Mouse (Mus musculus) CH12.LX (cell line): ENCODE measurements at regions not wholly inside any gene's neighbourhood (a gene's known extent, or its start where the extent isn't known, plus 50 kb on each side); places are given as distances from the start of the nearest gene placed in this dataset.

Experiments
- DNase-seq: peaks from one replicate; pipeline ENCODE4 v3.0.0-alpha.2; 2013; ENCODE audit errors: extremely low read depth
- H3K27ac ChIP-seq: 2 replicates; pipeline ENCODE4 v1.5.1; 2012; ENCODE audit warnings: low read depth, mild to moderate bottlenecking, control low read depth, moderate library complexity; ENCODE audit not compliant: insufficient read depth
- H3K27me3 ChIP-seq: replicated peaks from 2 replicates; pipeline ENCODE3; 2012; ENCODE audit warnings: inconsistent platforms
- H3K36me3 ChIP-seq, 2 experiments: replicated peaks in 1 of 2; 2 replicates each; pipeline versions ENCODE3 to v1.6.1; 2012; ENCODE audit warnings: inconsistent platforms in 1 of 2, low read length in 1 of 2, mild to moderate bottlenecking in 1 of 2, mixed read lengths in 1 of 2, moderate library complexity in 1 of 2; ENCODE audit not compliant: control insufficient read depth in 1 of 2, insufficient read depth in 1 of 2
- H3K4me1 ChIP-seq, 2 experiments: 2 replicates each; pipeline ENCODE4 v1.6.1; 2012; ENCODE audit warnings: inconsistent platforms in 1 of 2, moderate library complexity in 1 of 2; ENCODE audit not compliant: insufficient read depth in 2 of 2, control insufficient read depth in 1 of 2
- H3K4me2 ChIP-seq: 2 replicates; pipeline ENCODE4 v1.6.1; 2012; ENCODE audit warnings: low read depth, mild to moderate bottlenecking, control low read depth; ENCODE audit not compliant: poor library complexity, insufficient read depth, severe bottlenecking
- H3K4me3 ChIP-seq, 3 experiments: fragments of 150-350 bp in 1 of 3; sonication (generic) in 1 of 3; replicated peaks in 1 of 3; 2 replicates each; pipeline versions ENCODE3 to v1.5.1; 2011 to 2012; ENCODE audit warnings: low read depth in 2 of 3, low read length in 2 of 3, mild to moderate bottlenecking in 2 of 3, moderate library complexity in 2 of 3, control low read depth in 1 of 3, improper control_type of control experiment in 1 of 3, inconsistent platforms in 1 of 3, mixed read lengths in 1 of 3; ENCODE audit not compliant: poor library complexity in 1 of 3
- H3K79me2 ChIP-seq: replicated peaks from 2 replicates; pipeline ENCODE4 v1.6.1; 2012; ENCODE audit warnings: mild to moderate bottlenecking, moderate library complexity; ENCODE audit not compliant: control insufficient read depth, poor library complexity, insufficient read depth, severe bottlenecking; ENCODE audit errors: extremely low read depth
- H3K9ac ChIP-seq: 2 replicates; pipeline ENCODE4 v1.6.1; 2012; ENCODE audit warnings: low read depth, mild to moderate bottlenecking, control low read depth, moderate library complexity; ENCODE audit not compliant: insufficient read depth
- H3K9me3 ChIP-seq: replicated peaks from 2 replicates; pipeline ENCODE3; 2012; ENCODE audit warnings: low read length, inconsistent platforms, mixed read lengths
- BHLHE40 ChIP-seq: IDR thresholded peaks from 2 replicates; pipeline ENCODE4 v1.6.1; 2011; ENCODE audit warnings: mild to moderate bottlenecking, low read depth, low read length, improper control_type of control experiment
- CTCF ChIP-seq, 2 experiments: IDR thresholded peaks in 1 of 2; conservative IDR thresholded peaks in 1 of 2; 2 replicates each; pipeline ENCODE4 v1.5.1; 2011 to 2012; ENCODE audit warnings: low read depth in 2 of 2, low read length in 2 of 2, improper control_type of control experiment in 1 of 2, inconsistent platforms in 1 of 2, mild to moderate bottlenecking in 1 of 2, moderate library complexity in 1 of 2
- EP300 ChIP-seq: IDR thresholded peaks from 2 replicates; pipeline ENCODE4 v1.6.1; 2011; ENCODE audit warnings: low read length, improper control_type of control experiment
- ETS1 ChIP-seq: conservative IDR thresholded peaks from 2 replicates; pipeline ENCODE4 v1.6.1; 2012; ENCODE audit warnings: low read depth, mild to moderate bottlenecking, inconsistent platforms, low read length, improper control_type of control experiment, moderate library complexity
- GABPA ChIP-seq: IDR thresholded peaks from 2 replicates; pipeline ENCODE4 v1.6.1; 2012; ENCODE audit warnings: low read depth, low read length, improper control_type of control experiment, inconsistent platforms; ENCODE audit not compliant: insufficient replicate concordance
- HCFC1 ChIP-seq: IDR thresholded peaks from 2 replicates; pipeline ENCODE4 v1.6.1; 2012; ENCODE audit warnings: low read depth, mild to moderate bottlenecking, inconsistent platforms, low read length, improper control_type of control experiment
- IRF4 ChIP-seq: IDR thresholded peaks from 2 replicates; pipeline ENCODE4 v1.6.1; 2014; ENCODE audit warnings: low read depth, mild to moderate bottlenecking, inconsistent platforms, low read length, improper control_type of control experiment
- JUN ChIP-seq: IDR thresholded peaks from 2 replicates; pipeline ENCODE4 v1.6.1; 2011; ENCODE audit warnings: low read depth, mild to moderate bottlenecking, low read length, improper control_type of control experiment, moderate library complexity; ENCODE audit not compliant: insufficient read depth
- JUND ChIP-seq: conservative IDR thresholded peaks from 2 replicates; pipeline ENCODE4 v1.6.1; 2011; ENCODE audit warnings: low read depth, low read length, improper control_type of control experiment
- KAT2A ChIP-seq: IDR thresholded peaks from 2 replicates; pipeline ENCODE4 v1.6.1; 2012; ENCODE audit warnings: low read length, improper control_type of control experiment, inconsistent platforms; ENCODE audit not compliant: insufficient replicate concordance
- MAX ChIP-seq: IDR thresholded peaks from 2 replicates; pipeline ENCODE4 v1.6.1; 2011; ENCODE audit warnings: low read length, improper control_type of control experiment
- MXI1 ChIP-seq: IDR thresholded peaks from 2 replicates; pipeline ENCODE4 v1.6.1; 2011; ENCODE audit warnings: mild to moderate bottlenecking, low read depth, low read length, improper control_type of control experiment
- MYC ChIP-seq: IDR thresholded peaks from 2 replicates; pipeline ENCODE4 v1.6.1; 2011; ENCODE audit warnings: low read depth, mild to moderate bottlenecking, improper control_type of control experiment, low read length
- PAX5 ChIP-seq: IDR thresholded peaks from 2 replicates; pipeline ENCODE4 v1.6.1; 2012; ENCODE audit warnings: low read length, inconsistent platforms, mixed read lengths
- POLR2A ChIP-seq: IDR thresholded peaks from 2 replicates; pipeline ENCODE4 v1.6.1; 2011; ENCODE audit warnings: low read depth, mild to moderate bottlenecking, improper control_type of control experiment, low read length
- RAD21 ChIP-seq: IDR thresholded peaks from 2 replicates; pipeline ENCODE4 v1.6.1; 2011; ENCODE audit warnings: low read depth, mild to moderate bottlenecking, low read length, improper control_type of control experiment, moderate library complexity
- RCOR1 ChIP-seq: conservative IDR thresholded peaks from 2 replicates; pipeline ENCODE4 v1.6.1; 2012; ENCODE audit warnings: low read depth, mild to moderate bottlenecking, inconsistent platforms, low read length, improper control_type of control experiment
- SIN3A ChIP-seq: IDR thresholded peaks from 2 replicates; pipeline ENCODE4 v1.6.1; 2012; ENCODE audit warnings: low read length, improper control_type of control experiment, inconsistent platforms
- SMC3 ChIP-seq: IDR thresholded peaks from 2 replicates; pipeline ENCODE4 v1.6.1; 2011; ENCODE audit warnings: low read depth, low read length, improper control_type of control experiment
- TCF12 ChIP-seq: IDR thresholded peaks from 2 replicates; pipeline ENCODE4 v1.6.1; 2014; ENCODE audit warnings: low read depth, mild to moderate bottlenecking, inconsistent platforms, low read length, improper control_type of control experiment
- USF1 ChIP-seq: IDR thresholded peaks from 2 replicates; pipeline ENCODE4 v1.6.1; 2014; ENCODE audit warnings: low read depth, mild to moderate bottlenecking, inconsistent platforms, low read length, improper control_type of control experiment
- ZC3H11A ChIP-seq: IDR thresholded peaks from 2 replicates; pipeline ENCODE4 v1.6.1; 2012; ENCODE audit warnings: low read depth, mild to moderate bottlenecking, inconsistent platforms, low read length, improper control_type of control experiment
- ZKSCAN1 ChIP-seq: IDR thresholded peaks from 2 replicates; pipeline ENCODE4 v1.6.1; 2012; ENCODE audit warnings: low read depth, inconsistent platforms, low read length, improper control_type of control experiment, borderline replicate concordance
- ZMIZ1 ChIP-seq: IDR thresholded peaks from 2 replicates; pipeline ENCODE4 v1.6.1; 2012; ENCODE audit warnings: low read depth, mild to moderate bottlenecking, inconsistent platforms, low read length, improper control_type of control experiment
- dilution Hi-C: fragments of 300-500 bp; cut with MboI; formaldehyde crosslinking; loops from 2 replicates; pipeline ENCODE4 v1.14.3; 2020; ENCODE audit warnings: low sequenced_read_pairs; ENCODE audit not compliant: extremely low pct_unique_long_range_greater_than_20kb, extremely low pct_ligation_motif_present
- in situ Hi-C: fragments of 300-500 bp; cut with MboI; formaldehyde crosslinking; loops from 3 replicates; pipeline ENCODE4 v1.14.3; 2019; ENCODE audit warnings: low sequenced_read_pairs, low pct_ligation_motif_present, low pct_unique_long_range_greater_than_20kb, mixed read lengths

DNA sequence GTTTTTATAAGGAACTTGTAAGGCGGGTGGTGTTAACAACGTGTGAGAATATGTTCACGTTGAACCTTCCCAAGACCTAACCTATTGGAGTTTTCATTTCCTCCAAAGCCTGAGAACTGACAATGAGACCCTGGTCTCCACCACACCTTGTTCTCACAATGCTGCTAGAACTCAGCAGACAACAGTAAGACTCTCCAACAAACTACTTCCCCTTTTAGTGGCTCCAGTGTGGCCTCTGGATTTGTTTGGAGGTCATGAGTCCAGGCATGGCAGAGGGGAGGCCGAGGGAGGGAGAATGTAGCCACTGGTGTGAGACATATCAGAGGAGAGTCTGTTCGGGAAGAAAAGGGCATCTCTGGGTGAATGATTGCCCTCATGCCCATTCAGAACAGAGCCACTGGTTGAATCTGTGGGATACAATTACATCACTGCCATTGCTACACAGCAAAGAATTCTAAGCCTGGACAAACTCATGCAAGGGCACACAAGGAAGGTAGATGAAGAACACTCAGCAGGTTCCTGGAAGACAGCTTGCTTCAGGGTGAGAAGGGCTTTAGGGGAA is 109.2 kb upstream of the Ccdc122 start:
- Histone ChIP-seq H3K27ac (no peak overlapping the region), H3K79me2 (no peaks in the 10 kb centered on the region), H3K4me2 (no peak overlapping the region), H3K9me3 (no peaks in the 10 kb centered on the region), H3K36me3 (no peaks in the 10 kb centered on the region), H3K4me1 (peaks cover 0 to 12% of the 10 kb centered on the region in 2 experiments; a peak in 2 of 4 replicates), H3K4me3 (no peak overlapping the region), H3K9ac (no peak overlapping the region), H3K27me3 (no peaks in the 10 kb centered on the region)
- DNase-seq, result no peak
- TF ChIP-seq MYC (no peak), ZMIZ1 (no peak), ZKSCAN1 (no peak), IRF4 (no peak), ZC3H11A (no peak), EP300 (no peak), HCFC1 (no peak), RAD21 (no peak), TCF12 (no peak), SMC3 (no peak), GABPA (no peak), USF1 (no peak), KAT2A (no peak), MXI1 (no peak)
- in situ Hi-C loops (no loop called here), dilution Hi-C loops (no loop called here)

DNA sequence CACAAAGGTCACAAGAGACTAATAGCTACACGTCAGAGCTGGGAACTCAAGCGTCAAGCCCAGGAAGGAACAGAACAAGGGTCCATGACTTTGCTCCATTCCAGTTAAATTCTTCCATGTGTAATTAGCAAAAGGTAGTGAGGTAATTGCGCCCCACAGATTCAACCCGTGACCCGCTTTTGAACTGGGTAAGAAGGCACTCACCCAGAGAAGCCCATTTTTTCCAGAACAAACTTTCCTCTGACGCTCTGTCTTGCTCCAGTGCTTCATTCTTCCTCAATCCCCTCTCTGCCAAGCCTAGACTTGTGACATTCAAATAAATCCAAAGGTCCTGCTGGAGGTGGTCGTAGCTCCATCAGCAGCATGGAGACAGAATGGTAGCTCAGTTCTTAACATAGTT is 110.2 kb upstream of the Ccdc122 start:
- Histone ChIP-seq H3K27ac (no peak overlapping the region), H3K4me2 (no peak overlapping the region), H3K9ac (no peak overlapping the region), H3K79me2 (no peaks in the 10 kb centered on the region), H3K4me3 (no peak overlapping the region), H3K36me3 (no peaks in the 10 kb centered on the region)
- in situ Hi-C loops, result no loop called here
- TF ChIP-seq POLR2A (no peak), RCOR1 (no peak), ZKSCAN1 (no peak), MAX (no peak), ETS1 (no peak), IRF4 (no peak), JUN (no peak), BHLHE40 (no peak), USF1 (no peak), ZMIZ1 (no peak), PAX5 (no peak), ZC3H11A (no peak), CTCF (conservative IDR thresholded peaks at IDR 0.05 in 1 of 2, IDR thresholded peaks at IDR 0.05 in 1 of 2; ENCODE audit: low read depth in 2 of 2, low read length in 2 of 2) (no peak), JUND (no peak), SIN3A (no peak)
- TF ChIP-seq, all 38 proteins: peak for 0
- Histone ChIP-seq H3K4me1 (peaks cover 0 to 12% of the 10 kb centered on the region in 2 experiments; a peak in 2 of 4 replicates), H3K9me3 (no peaks in the 10 kb centered on the region), H3K27me3 (no peaks in the 10 kb centered on the region)
- no peak for DNase-seq
- dilution Hi-C loops, result no loop called here
